ENCODE assay signal across 13 mouse cellular contexts in genomic region chr4:103754561-103754960, GRCm38 (mm10).
"Had no signal": no experiment of that assay in that cellular context is flagged by ENCODE, and none has a peak within 500 bp of the region (broad histone marks: within the 10 kb centered on the region; RNA-seq: fewer than 3 reads in every experiment).

No protein-coding gene starts in this region.

- ATAC-seq: liver, postnatal 0 days; midbrain, embryonic 15.5 days had no signal

- H3K36me3 ChIP-seq: liver, embryonic 13.5 days; midbrain, embryonic 15.5 days; neural tube, embryonic 12.5 days had no signal

- H3K4me1 ChIP-seq: liver, embryonic 13.5 days; midbrain, embryonic 15.5 days; neural tube, embryonic 12.5 days had no signal

- H3K9ac ChIP-seq: liver, embryonic 13.5 days; liver, postnatal 0 days; midbrain, embryonic 15.5 days; neural tube, embryonic 12.5 days had no signal

- DNase-seq: kidney, adult 18-20 months; kidney, postnatal 10 days; kidney, postnatal 4 days; liver; liver, embryonic 13.5 days; liver, postnatal 0 days; right cerebral cortex, postnatal 4 days; spleen, adult 18-20 months; thymus, adult 2 months; thymus, postnatal 25 days had no signal

- H3K27me3 ChIP-seq: liver, embryonic 13.5 days; midbrain, embryonic 15.5 days; neural tube, embryonic 12.5 days had no signal

- H3K27ac ChIP-seq: layer of hippocampus, adult 2 months; liver, embryonic 13.5 days; midbrain, embryonic 15.5 days; neural tube, embryonic 12.5 days had no signal

- H3K9me3 ChIP-seq: liver, embryonic 13.5 days; midbrain, embryonic 15.5 days; neural tube, embryonic 12.5 days had no signal

- H3K4me2 ChIP-seq: liver, embryonic 13.5 days; midbrain, embryonic 15.5 days; neural tube, embryonic 12.5 days had no signal

- H3K4me3 ChIP-seq: layer of hippocampus, adult 2 months; liver, embryonic 13.5 days; midbrain, embryonic 15.5 days; neural tube, embryonic 12.5 days had no signal
